Mouse (Mus musculus) neural tube, embryonic 12.5 days (tissue): ENCODE results near the gene Mrps12. TPM values are rescaled to one million over a fixed set of nuclear protein-coding genes. Genes with fewer than 3 reads are reported as not detected.
"Not testable (repeated sequence)": the region's sequence is repeated elsewhere in the genome, so short reads cannot be mapped to it uniquely, and the experiment has no call there.

Experiments used
- ATAC-seq: fragments of 200-750 bp; cut with Nextera tagmentation; 2 replicates; pipeline ENCODE4 v1.8.0; 2017; ENCODE audit warnings: low read depth, mild to moderate bottlenecking, moderate TSS enrichment, moderate library complexity; ENCODE audit not compliant: low FRiP score
- H3K27ac ChIP-seq: fragments of 300-500 bp; sonication (generic); 2 replicates; pipeline ENCODE4 v1.5.1; 2016
- H3K27me3 ChIP-seq: fragments of 300-500 bp; sonication (generic); replicated peaks from 2 replicates; pipeline ENCODE4 v1.6.1; 2016; ENCODE audit warnings: mild to moderate bottlenecking
- H3K36me3 ChIP-seq: fragments of 300-500 bp; sonication (generic); 2 replicates; pipeline ENCODE4 v1.6.1; 2016; ENCODE audit warnings: mild to moderate bottlenecking
- H3K4me1 ChIP-seq: fragments of 300-500 bp; sonication (generic); 2 replicates; pipeline ENCODE4 v1.6.1; 2016
- H3K4me2 ChIP-seq: fragments of 300-500 bp; sonication (generic); replicated peaks from 2 replicates; pipeline ENCODE4 v1.6.1; 2016; ENCODE audit warnings: mild to moderate bottlenecking
- H3K4me3 ChIP-seq: fragments of 300-500 bp; sonication (generic); 2 replicates; pipeline ENCODE4 v1.5.1; 2016
- H3K9ac ChIP-seq: fragments of 300-500 bp; sonication (generic); 2 replicates; pipeline ENCODE4 v1.6.1; 2016; ENCODE audit warnings: mild to moderate bottlenecking
- H3K9me3 ChIP-seq: fragments of 300-500 bp; sonication (generic); 2 replicates; pipeline ENCODE4 v1.6.1; 2016; ENCODE audit warnings: mild to moderate bottlenecking
- WGBS: fragments of 180-500 bp; shearing (Covaris S2); methylation state at CpG from one replicate; pipeline ENCODE4 v1.1.7; 2016; 5-methylcytosine and 5-hydroxymethylcytosine counted together
- polyA plus RNA-seq: library from polyadenylated mRNA; unstranded; fragments of >200 nt; fragmentation: Nextera tagmentation; extraction: Ambion mirVana; gene quantifications from 2 replicates; pipeline ENCODE4 v1.2.1, GENCODE M21; 2016

Gene Mrps12
- polyA plus RNA-seq, 1 experiment from 2014 or later: 127 TPM

GRCm38 (mm10) chr7:28720753-28721537, 20.7 kb downstream of the Mrps12 start:
- ATAC-seq: no peak
- WGBS: 72% methylated on average over 3 of the region's 3 CpGs
- Histone ChIP-seq H3K9ac (no peak overlapping the region), H3K4me3 (no peak overlapping the region), H3K27me3 (no peaks in the 10 kb centered on the region), H3K36me3 (no peaks in the 10 kb centered on the region), H3K27ac (no peak overlapping the region), H3K9me3 (no peaks in the 10 kb centered on the region), H3K4me2 (no peak overlapping the region), H3K4me1 (peaks cover 10% of the 10 kb centered on the region)

GRCm38 (mm10) chr7:28719650-28720049, 22.0 kb downstream of the Mrps12 start:
- H3K4me2 ChIP-seq: no peak overlapping the region
- H3K27ac ChIP-seq: no peak overlapping the region
- no peak for ATAC-seq
- no peak overlapping the region for H3K9ac ChIP-seq
- H3K4me1 ChIP-seq: peaks cover 10% of the 10 kb centered on the region
- no peaks in the 10 kb centered on the region for H3K9me3 ChIP-seq
- WGBS: 84% methylated on average over 2 of the region's 2 CpGs
- H3K27me3 ChIP-seq: no peaks in the 10 kb centered on the region
- no peaks in the 10 kb centered on the region for H3K36me3 ChIP-seq
- H3K4me3 ChIP-seq: no peak overlapping the region

- no peak overlapping the region for H3K9ac ChIP-seq
- no peak overlapping the region for H3K4me2 ChIP-seq
- no peaks in the 10 kb centered on the region for H3K36me3 ChIP-seq
- 70% methylated on average over 4 of the region's 4 CpGs for WGBS
- no peaks in the 10 kb centered on the region for H3K27me3 ChIP-seq
- peaks cover 10% of the 10 kb centered on the region for H3K4me1 ChIP-seq
- H3K4me3 ChIP-seq: no peak overlapping the region
- H3K27ac ChIP-seq: no peak overlapping the region
- no peak for ATAC-seq
- no peaks in the 10 kb centered on the region for H3K9me3 ChIP-seq
These were observed 22.5 kb downstream of the Mrps12 start for GRCm38 (mm10) chr7:28719159-28719558.

- Histone ChIP-seq H3K4me2 (no peak overlapping the region), H3K4me3 (no peak overlapping the region), H3K27me3 (no peaks in the 10 kb centered on the region), H3K9ac (no peak overlapping the region), H3K4me1 (peaks cover 10% of the 10 kb centered on the region), H3K36me3 (no peaks in the 10 kb centered on the region), H3K9me3 (no peaks in the 10 kb centered on the region), H3K27ac (no peak overlapping the region)
- WGBS: 89% methylated on average over 10 of the region's 10 CpGs
- ATAC-seq: no peak
These were observed 23.9 kb downstream of the Mrps12 start for GRCm38 (mm10) chr7:28717726-28718125.

- Histone ChIP-seq H3K36me3 (no peaks in the 10 kb centered on the region), H3K27ac (no peak within 1 kb of the TSS), H3K9me3 (no peaks in the 10 kb centered on the region), H3K27me3 (no peaks in the 10 kb centered on the region), H3K4me1 (peaks cover 10% of the 10 kb centered on the region), H3K4me2 (peak within 1 kb of the TSS; percentile 74), H3K9ac (peak within 1 kb of the TSS; percentile 61), H3K4me3 (peak within 1 kb of the TSS; percentile 37)
- ATAC-seq: peak; percentile 86
- WGBS: 2% methylated on average over 36 of the region's 36 CpGs
These were observed 24.9 kb downstream of the Mrps12 start, which contains the start of gene Fbxo17 for GRCm38 (mm10) chr7:28716590-28717281. Gene Fbxo17, plus strand, starts transcription at chr7:28716804.

- H3K4me3 ChIP-seq: no peak overlapping the region
- H3K9me3 ChIP-seq: no peaks in the 10 kb centered on the region
- no peaks in the 10 kb centered on the region for H3K36me3 ChIP-seq
- H3K9ac ChIP-seq: no peak overlapping the region
- H3K27ac ChIP-seq: no peak overlapping the region
- H3K27me3 ChIP-seq: no peaks in the 10 kb centered on the region
- 99% methylated on average over 2 of the region's 2 CpGs for WGBS
- no peak for ATAC-seq
- H3K4me2 ChIP-seq: no peak overlapping the region
- peaks cover 10% of the 10 kb centered on the region for H3K4me1 ChIP-seq
These were observed 26.0 kb downstream of the Mrps12 start for GRCm38 (mm10) chr7:28715598-28715997.

GRCm38 (mm10) chr7:28714667-28715066, 27.0 kb downstream of the Mrps12 start:
- no peak overlapping the region for H3K4me3 ChIP-seq
- no peak overlapping the region for H3K4me2 ChIP-seq
- no peak for ATAC-seq
- no peak overlapping the region for H3K27ac ChIP-seq
- H3K9me3 ChIP-seq: no peaks in the 10 kb centered on the region
- no peaks in the 10 kb centered on the region for H3K36me3 ChIP-seq
- H3K9ac ChIP-seq: no peak overlapping the region
- peaks cover 10% of the 10 kb centered on the region for H3K4me1 ChIP-seq
- H3K27me3 ChIP-seq: no peaks in the 10 kb centered on the region
- WGBS: 85% methylated on average over 5 of the region's 5 CpGs

GRCm38 (mm10) chr7:28710962-28711361, 30.7 kb downstream of the Mrps12 start:
- H3K4me3 ChIP-seq: no peak overlapping the region
- H3K27me3 ChIP-seq: no peaks in the 10 kb centered on the region
- H3K27ac ChIP-seq: no peak overlapping the region
- H3K36me3 ChIP-seq: no peaks in the 10 kb centered on the region
- H3K9me3 ChIP-seq: no peaks in the 10 kb centered on the region
- ATAC-seq: no peak
- no peaks in the 10 kb centered on the region for H3K4me1 ChIP-seq
- no peak overlapping the region for H3K9ac ChIP-seq
- WGBS: 64% methylated on average over 3 of the region's 3 CpGs
- no peak overlapping the region for H3K4me2 ChIP-seq

GRCm38 (mm10) chr7:28709454-28709853, 32.2 kb downstream of the Mrps12 start:
- Histone ChIP-seq H3K9ac (no peak overlapping the region), H3K27ac (no peak overlapping the region), H3K27me3 (no peaks in the 10 kb centered on the region), H3K36me3 (no peaks in the 10 kb centered on the region), H3K4me3 (no peak overlapping the region), H3K9me3 (no peaks in the 10 kb centered on the region), H3K4me2 (no peak overlapping the region), H3K4me1 (no peaks in the 10 kb centered on the region)
- ATAC-seq: no peak

GRCm38 (mm10) chr7:28702601-28703143, 38.9 kb downstream of the Mrps12 start:
- Histone ChIP-seq H3K9ac (no peak overlapping the region), H3K27me3 (no peaks in the 10 kb centered on the region), H3K9me3 (no peaks in the 10 kb centered on the region), H3K36me3 (no peaks in the 10 kb centered on the region), H3K4me2 (no peak overlapping the region), H3K27ac (no peak overlapping the region), H3K4me3 (no peak overlapping the region), H3K4me1 (no peaks in the 10 kb centered on the region)
- ATAC-seq: no peak
- 80% methylated on average over 9 of the region's 9 CpGs for whole genome bisulfite sequencing

GRCm38 (mm10) chr7:28701306-28701705, 40.3 kb downstream of the Mrps12 start:
- H3K4me2 ChIP-seq, H3K9me3 ChIP-seq, H3K4me1 ChIP-seq, H3K9ac ChIP-seq, H3K36me3 ChIP-seq, H3K27ac ChIP-seq, H3K27me3 ChIP-seq, ATAC-seq, H3K4me3 ChIP-seq: not testable (repeated sequence)
- 98% methylated on average over 12 of the region's 12 CpGs for WGBS

GRCm38 (mm10) chr7:28700269-28700668, 41.4 kb downstream of the Mrps12 start:
- ATAC-seq: no peak
- Histone ChIP-seq H3K36me3 (no peaks in the 10 kb centered on the region), H3K9me3 (no peaks in the 10 kb centered on the region), H3K4me2 (no peak overlapping the region), H3K27me3 (no peaks in the 10 kb centered on the region), H3K27ac (no peak overlapping the region), H3K4me3 (no peak overlapping the region), H3K4me1 (no peaks in the 10 kb centered on the region), H3K9ac (no peak overlapping the region)
- 93% methylated on average over 4 of the region's 4 CpGs for WGBS
